Mouse (Mus musculus) CD4-positive, CD25-positive, alpha-beta regulatory T cell, adult 2 months (primary cell): ENCODE results near the gene Tmem79.
A peak's percentile ranks its signal among the peaks of the same experiment; 100 is the strongest.
"Not testable (repeated sequence)": the region's sequence is repeated elsewhere in the genome, so short reads cannot be mapped to it uniquely, and the experiment has no call there.

Source experiments
- DNase-seq: peaks from one replicate; pipeline ENCODE4 v3.0.0-alpha.2; 2012; ENCODE audit warnings: low read depth, low spot score

The Tmem79 gene

GRCm38 (mm10) chr3:88354396-88355165 lies 18.6 kb upstream of the Tmem79 start:
- no peak for DNase-seq

DNA sequence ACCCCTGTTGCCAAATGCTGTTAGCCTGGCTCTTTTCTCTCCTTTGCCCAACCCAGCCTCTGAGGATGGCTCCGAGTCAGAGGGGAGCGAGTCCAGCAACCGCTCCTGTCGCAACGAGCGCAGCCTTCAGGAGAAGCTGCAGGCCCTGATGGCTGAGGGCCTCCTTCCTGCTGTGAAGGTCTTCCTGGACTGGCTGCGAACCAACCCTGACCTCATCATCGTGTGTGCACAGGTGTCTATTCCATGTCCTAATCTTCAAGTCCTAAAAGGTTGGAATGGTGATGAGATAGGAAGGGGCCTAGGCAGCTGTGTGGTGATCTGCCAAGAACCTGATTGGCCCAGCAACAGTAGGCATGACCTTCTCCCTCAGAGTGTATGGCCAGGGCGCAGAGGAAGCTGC lies 17.0 kb upstream of the Tmem79 start:
- DNase-seq = no peak

- no peak for DNase-seq
Measured at GRCm38 (mm10) chr3:88350732-88351131, 14.8 kb upstream of the Tmem79 start.

- DNase-seq = no peak
Measured at GRCm38 (mm10) chr3:88339006-88339405, 3.1 kb upstream of the Tmem79 start.

DNA sequence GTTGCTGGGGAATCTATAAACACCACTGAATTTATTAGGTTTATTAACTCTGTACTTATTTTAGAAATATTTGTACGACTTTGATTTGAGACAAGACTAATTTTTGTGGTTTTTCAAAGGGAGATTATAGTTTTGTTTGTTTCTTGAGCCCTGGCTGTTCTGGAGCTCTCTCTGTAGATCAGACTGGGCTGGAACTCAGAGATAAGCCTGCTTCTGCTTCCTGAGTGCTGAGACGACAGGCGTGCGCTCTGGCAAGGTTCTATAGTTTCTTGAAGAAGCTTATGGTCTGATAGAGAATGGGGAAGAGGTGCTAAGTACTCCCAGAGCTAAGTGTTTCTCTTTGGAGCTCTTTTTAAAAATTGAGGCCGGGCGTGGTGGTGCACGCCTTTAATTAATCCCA lies 2.4 kb upstream of the Tmem79 start:
- no peak for DNase-seq

DNA sequence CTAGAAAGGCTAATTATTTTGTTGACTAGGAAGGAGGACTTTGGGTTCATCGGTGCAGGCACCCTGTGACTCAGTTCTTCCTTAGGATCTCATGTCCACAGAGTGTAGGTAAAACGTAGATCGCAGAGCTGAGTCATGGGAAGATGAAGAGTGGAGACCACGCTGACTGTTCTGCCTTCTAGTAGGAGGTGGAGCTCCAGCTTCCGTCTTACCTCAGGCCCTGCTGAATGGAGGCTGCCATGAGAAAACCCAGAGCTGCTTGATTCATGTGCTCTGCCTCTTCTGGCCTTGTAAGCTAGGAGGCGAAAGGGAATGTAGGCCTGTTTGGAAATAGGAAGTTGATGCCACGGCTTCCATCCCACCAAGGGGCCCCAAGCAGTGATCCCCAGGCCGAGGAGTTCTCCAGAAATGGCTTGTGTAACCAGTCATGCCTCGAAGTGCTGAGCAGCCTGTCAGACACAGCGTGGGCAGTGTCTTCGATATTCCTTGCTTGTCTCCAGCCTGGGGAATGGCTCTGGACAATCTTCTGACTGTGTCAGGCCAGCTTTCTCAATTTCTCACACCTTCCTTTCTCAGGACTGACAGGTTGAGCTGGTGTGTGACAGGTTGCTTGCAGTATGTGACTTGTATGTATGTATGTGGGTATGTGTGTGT lies 1.5 kb upstream of the Tmem79 start:
- peak; percentile 62 for DNase-seq

DNA sequence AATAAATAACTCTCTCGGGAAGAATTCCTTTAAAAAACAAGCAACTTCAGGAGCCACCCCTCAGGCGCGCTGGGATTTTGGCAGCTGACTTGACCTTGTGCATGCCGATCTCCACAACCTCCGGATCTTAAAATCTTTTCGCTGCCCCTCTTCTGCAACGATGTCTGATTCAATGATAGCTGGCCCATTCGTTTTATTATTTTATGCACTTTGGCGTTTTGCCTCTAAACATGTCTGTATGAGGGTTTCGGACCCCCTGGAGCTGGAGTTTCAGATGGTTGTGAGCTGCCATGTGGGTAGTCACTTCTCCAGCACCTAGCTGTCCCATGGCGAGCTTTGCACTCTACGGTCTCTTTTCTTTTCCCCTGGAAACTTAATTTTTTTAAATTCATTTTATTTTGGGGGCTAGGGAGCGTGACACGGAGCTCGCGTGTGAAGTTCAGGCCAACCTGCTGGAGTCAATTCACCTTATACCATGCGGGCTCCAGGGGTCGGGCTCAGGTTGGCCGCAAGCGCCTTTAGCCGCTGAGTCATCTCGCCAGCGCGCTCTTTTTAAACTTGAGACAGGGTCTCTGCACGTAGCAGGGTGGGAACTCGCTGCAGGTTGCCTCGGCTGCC lies 403 bp downstream of the Tmem79 start:
- DNase-seq = no peak

DNA sequence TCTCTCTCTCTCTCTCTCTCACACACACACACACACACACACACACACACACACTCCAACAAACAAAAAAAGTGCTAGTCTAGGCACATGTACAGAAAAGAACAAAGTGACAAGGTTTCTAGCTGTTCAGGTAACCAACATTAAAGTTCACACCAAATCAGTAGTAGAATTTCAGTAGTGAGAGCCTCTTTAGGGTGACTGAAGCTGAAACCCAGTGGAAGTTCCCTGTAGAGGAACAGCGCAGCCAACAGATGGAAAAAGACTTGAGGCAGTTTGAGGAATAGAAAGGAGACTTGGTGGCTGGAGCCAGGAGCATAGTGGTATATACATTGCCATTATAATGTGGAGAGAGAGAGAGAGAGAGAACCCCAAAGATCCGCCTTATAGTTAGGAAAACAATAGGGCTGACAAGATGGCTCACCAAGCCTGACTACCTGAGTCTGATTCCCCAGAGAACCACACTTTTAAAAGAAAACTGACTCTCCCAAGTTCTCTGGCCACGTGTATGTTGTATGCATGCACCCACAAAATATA lies 979 bp downstream of the Tmem79 start:
- no peak for DNase-seq

DNA sequence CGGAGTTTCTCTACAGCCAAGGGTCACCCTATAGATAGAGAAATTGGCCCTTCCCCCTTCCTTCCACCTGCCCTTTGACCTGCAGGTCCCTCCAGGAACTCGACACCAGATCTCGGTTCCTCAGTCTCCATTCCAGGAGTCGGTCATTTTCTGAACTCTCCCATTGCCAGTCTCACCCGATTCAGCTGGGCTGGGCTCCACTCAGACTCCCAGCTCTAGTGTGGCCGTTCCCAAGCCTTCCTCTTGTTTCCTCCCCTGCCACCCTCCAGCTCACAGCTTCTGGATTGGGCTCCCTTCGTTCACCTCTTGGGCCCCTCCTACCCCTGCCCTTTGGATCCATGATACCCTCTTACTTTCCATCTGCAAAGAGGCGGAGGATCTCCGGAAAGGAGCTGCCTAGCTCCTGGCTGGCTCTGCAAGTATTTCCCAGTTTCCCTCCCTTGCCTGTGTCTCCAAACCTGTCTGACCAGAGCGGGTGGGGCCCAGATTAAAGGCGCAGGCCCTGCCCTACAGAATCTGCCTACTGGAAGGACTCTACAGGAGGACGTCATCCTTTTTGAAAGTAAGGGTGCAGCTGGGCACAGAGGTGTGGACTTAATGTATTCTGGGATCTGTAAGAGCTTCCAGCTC lies 1.8 kb downstream of the Tmem79 start:
- no peak for DNase-seq

DNA sequence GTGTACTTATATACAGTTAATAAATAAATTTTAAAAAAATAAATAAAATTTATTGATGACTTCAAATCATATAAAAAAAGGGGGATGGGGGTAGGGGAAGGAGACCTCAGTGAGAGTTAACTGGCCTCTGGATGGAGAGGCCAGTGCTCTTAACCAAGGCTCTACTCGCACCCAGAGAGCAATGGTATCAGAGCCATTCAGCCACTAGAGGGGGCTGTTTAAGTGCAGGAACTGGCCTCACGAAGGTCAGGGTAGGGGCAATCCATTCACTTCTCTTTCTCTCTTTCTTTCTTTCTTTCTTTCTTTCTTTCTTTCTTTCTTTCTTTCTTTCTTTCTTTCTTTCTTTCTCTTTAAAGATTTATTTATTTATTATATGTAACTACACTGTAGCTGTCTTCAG lies 4.7 kb downstream of the Tmem79 start:
- peak; percentile 82 for DNase-seq

DNA sequence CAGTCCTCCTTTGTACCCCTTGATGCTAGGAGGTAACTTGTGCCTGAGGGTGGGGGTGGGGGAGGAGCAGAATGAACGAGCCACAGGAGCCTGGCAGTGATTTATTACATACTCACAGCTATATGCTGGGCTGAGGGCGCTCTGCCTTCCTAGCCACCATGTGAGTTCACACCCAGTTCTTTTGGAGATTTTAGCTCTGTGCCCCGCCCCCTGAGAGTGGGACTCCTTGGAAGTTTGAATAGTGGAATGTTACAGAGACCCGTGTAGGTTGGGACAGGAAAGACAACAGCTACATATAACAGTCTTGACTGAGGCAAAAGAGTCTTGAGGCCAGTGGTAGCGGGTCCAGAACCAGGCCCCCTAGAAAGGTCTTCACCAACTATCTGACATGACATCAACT lies 7.0 kb downstream of the Tmem79 start:
- DNase-seq = no peak

GRCm38 (mm10) chr3:88324951-88325405 lies 11.0 kb downstream of the Tmem79 start, which contains the start of gene Glmp:
Glmp (plus strand) TSS chr3:88325023.
- peak; percentile 76 for DNase-seq

DNA sequence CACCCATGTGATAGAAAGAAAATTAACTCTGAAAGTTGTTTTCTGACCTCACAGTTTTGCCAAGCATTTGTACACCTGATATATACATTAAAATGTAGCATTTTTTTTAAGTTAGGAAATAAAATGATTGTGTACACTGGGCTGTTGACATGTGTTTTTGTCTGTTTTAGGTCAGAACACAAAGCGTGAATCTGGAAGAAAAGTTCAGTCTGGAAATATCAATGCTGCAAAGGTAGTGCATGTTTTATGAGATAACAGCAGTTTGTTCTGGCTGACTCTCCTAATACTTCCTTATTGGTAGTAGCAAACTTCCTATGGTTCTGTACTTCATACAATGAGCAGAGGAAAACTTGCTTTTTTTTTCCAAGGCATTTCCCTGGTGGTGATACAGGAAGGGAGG lies 36.8 kb downstream of the Tmem79 start:
- DNase-seq = no peak

DNA sequence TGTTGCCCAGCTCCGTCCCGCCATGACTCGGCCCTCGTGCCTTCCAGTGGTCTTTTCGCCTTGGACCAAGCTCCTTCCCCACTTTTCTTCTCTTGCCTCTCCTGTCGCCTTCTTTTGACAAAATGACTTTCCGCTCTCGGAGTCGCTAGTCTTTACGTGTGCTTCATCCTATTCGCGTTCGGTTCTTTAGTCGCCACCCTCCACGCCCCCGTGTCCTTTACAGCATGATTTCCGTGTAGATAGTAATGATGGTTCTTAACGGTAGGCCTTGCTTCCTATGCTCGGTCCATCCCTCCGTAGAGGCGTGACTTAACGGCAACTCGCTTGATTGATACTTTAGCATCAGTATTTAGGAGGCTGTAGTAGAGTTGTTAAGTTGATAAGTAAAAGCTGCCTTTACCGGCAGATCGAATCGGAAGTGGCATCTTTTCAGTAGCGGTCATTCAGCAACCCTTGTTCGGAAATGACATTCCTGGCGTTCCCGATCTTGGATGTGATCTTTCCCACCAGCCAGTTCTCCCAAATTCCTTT lies 38.6 kb downstream of the Tmem79 start:
- peak; percentile 79 for DNase-seq

GRCm38 (mm10) chr3:88296561-88297318 lies 39.2 kb downstream of the Tmem79 start, which contains the start of the genes Tsacc and Cct3:
Tsacc (minus strand) TSS chr3:88296999.
Cct3 (plus strand) TSS chr3:88297116.
- DNase-seq = peak; percentile 99

GRCm38 (mm10) chr3:88296110-88296560 lies 39.8 kb downstream of the Tmem79 start:
- DNase-seq = no peak

- DNase-seq = not testable (repeated sequence)
Measured at GRCm38 (mm10) chr3:88295272-88295671, 40.7 kb downstream of the Tmem79 start.

- DNase-seq = peak; percentile 55
Measured at GRCm38 (mm10) chr3:88291970-88292369, 44.0 kb downstream of the Tmem79 start.

GRCm38 (mm10) chr3:88288133-88288713 lies 47.7 kb downstream of the Tmem79 start:
- DNase-seq = not testable (repeated sequence)

DNA sequence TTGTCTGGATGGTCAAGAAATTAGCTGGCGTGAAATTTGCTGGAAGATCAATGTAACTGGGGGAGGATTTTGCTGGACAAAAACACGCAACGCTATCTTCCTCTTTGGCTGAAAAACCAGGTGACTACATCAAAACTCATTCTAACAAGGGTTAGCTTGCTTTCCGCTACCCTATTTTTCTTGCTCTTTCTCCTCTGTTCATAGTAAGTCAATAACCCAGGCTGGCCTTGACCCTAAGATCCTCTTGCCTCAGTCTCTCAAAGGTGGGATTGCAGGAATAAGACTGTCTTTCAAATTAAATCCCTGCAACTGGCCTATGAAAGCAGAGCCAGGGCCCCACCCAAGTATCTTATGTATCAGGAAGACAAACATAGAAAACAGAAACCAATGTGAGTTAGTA lies 48.8 kb downstream of the Tmem79 start, which contains the start of gene Gm38392:
Gene Gm38392 (minus strand): TSS at position 101 of the 400 bp plus-strand sequence.
- DNase-seq = no peak
